Mouse (Mus musculus) liver, postnatal 0 days (tissue): ENCODE data around the gene Coq4.

Source experiments
- CTCF ChIP-seq: sonication (generic); IDR thresholded peaks from 2 replicates; pipeline ENCODE4 v1.5.1; 2016; ENCODE audit warnings: antibody characterized with exemption, low read depth
- EP300 ChIP-seq: IDR thresholded peaks from 2 replicates; pipeline ENCODE4 v1.6.1; 2016; ENCODE audit warnings: antibody characterized with exemption, low read depth, mild to moderate bottlenecking

DNA sequence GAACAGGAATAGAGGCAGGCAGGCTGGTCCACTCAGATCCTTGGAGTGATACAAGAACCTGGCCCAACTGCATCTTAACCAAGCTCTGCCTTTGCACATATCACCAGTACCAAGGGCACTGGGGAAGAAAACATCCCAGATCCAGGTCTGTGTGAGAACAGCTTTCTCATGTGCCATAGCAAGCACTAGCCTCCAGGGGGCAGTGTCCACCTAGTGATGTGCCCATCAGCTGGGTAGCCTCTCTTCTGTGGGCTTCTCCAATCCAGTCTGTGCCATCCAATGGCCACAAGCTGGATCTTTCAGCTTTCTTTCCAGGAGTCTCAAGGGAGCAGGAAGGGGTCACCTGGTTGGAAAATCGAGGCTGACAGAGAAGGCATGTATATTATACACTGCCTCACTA is 22.5 kb upstream of the Coq4 start:
- no peak for TF ChIP-seq EP300
- peak; percentile 98 for TF ChIP-seq CTCF
